Mouse (Mus musculus): Measurements from ENCODE around the gene Npas2.

The Npas2 gene

GRCm38 (mm10) chr1:39228401-39228800 lies 34.9 kb downstream of the Npas2 start:
- DNase-seq: no peak

- DNase-seq: no peak
Observed at GRCm38 (mm10) chr1:39230021-39230420, 36.5 kb downstream of the Npas2 start.

- no peak for DNase-seq
Observed at GRCm38 (mm10) chr1:39234815-39235449, 41.4 kb downstream of the Npas2 start.

- peak; percentile 20 to 29 for DNase-seq
Observed at GRCm38 (mm10) chr1:39237503-39238255, 44.1 kb downstream of the Npas2 start.

GRCm38 (mm10) chr1:39240860-39241584 lies 47.5 kb downstream of the Npas2 start:
- DNase-seq: no peak

GRCm38 (mm10) chr1:39244726-39245125 lies 51.2 kb downstream of the Npas2 start:
- DNase-seq: no peak

GRCm38 (mm10) chr1:39251679-39252078 lies 58.1 kb downstream of the Npas2 start:
- no peak for DNase-seq

GRCm38 (mm10) chr1:39253771-39254170 lies 60.2 kb downstream of the Npas2 start:
- peak; percentile 12 to 39 for DNase-seq

- no peak for DNase-seq
Observed at GRCm38 (mm10) chr1:39256051-39256450, 62.5 kb downstream of the Npas2 start.

- no peak for DNase-seq
Observed at GRCm38 (mm10) chr1:39256513-39257330, 63.2 kb downstream of the Npas2 start.

GRCm38 (mm10) chr1:39257331-39257594 lies 63.7 kb downstream of the Npas2 start:
- no peak for DNase-seq

GRCm38 (mm10) chr1:39259668-39260067 lies 66.1 kb downstream of the Npas2 start:
- peak; percentile 3 to 17 for DNase-seq

- DNase-seq: no peak
Observed at GRCm38 (mm10) chr1:39260183-39260978, 66.8 kb downstream of the Npas2 start.

- DNase-seq: no peak
Observed at GRCm38 (mm10) chr1:39266843-39267512, 73.4 kb downstream of the Npas2 start.

GRCm38 (mm10) chr1:39272976-39273375 lies 79.4 kb downstream of the Npas2 start:
- DNase-seq: no peak

- no peak for DNase-seq
Observed at GRCm38 (mm10) chr1:39280391-39280790, 86.9 kb downstream of the Npas2 start.

- no peak for DNase-seq
Observed at GRCm38 (mm10) chr1:39280989-39281875, 87.7 kb downstream of the Npas2 start.

GRCm38 (mm10) chr1:39281888-39282287 lies 88.4 kb downstream of the Npas2 start:
- no peak for DNase-seq

- DNase-seq: no peak
Observed at GRCm38 (mm10) chr1:39283323-39283722, 89.8 kb downstream of the Npas2 start.

GRCm38 (mm10) chr1:39284786-39285185 lies 91.3 kb downstream of the Npas2 start:
- DNase-seq: peak; percentile 26 to 47

- no peak for DNase-seq
Observed at GRCm38 (mm10) chr1:39287076-39287475, 93.5 kb downstream of the Npas2 start.
